Mouse (Mus musculus): ENCODE results near the gene H2afv.

The H2afv gene

GRCm38 (mm10) chr11:6380916-6381315 is 63.3 kb downstream of the H2afv start:
- no peak for DNase-seq
